In genomic region chr11:100297801-100298200, GRCm38 (mm10) we compare ENCODE assay signal across 8 mouse cellular contexts. TPM values are rescaled to one million over a fixed set of nuclear protein-coding genes. Genes with fewer than 3 reads are reported as not detected.
A peak's percentile ranks its signal among the peaks of the same experiment; 100 is the strongest.
DNase-seq lines count a peak whose midpoint lies in the region; ATAC-seq and TF ChIP-seq lines count a peak whose summit lies in the region.

No protein-coding gene starts in this region.

- H3K36me3 ChIP-seq in forebrain, embryonic 12.5 days (replicated peaks): no peaks in the 10 kb centered on the region
- no peaks in the 10 kb centered on the region for H3K36me3 ChIP-seq in forebrain, embryonic 16.5 days (ENCODE audit: control insufficient read depth, insufficient read depth)
- no peaks in the 10 kb centered on the region for H3K36me3 ChIP-seq in intestine, embryonic 16.5 days (ENCODE audit: control insufficient read depth, insufficient read depth, low read length)
- H3K36me3 ChIP-seq in myocyte (ENCODE audit: control insufficient read depth, insufficient read depth): no peaks in the 10 kb centered on the region

- WGBS in forebrain, embryonic 12.5 days: 41% methylated on average over 5 of the region's 5 CpGs
- 38% methylated on average over 5 of the region's 5 CpGs for WGBS in forebrain, embryonic 16.5 days
- 40% methylated on average over 5 of the region's 5 CpGs for WGBS in intestine, embryonic 16.5 days

- TF ChIP-seq POLR2A in myocyte (IDR thresholded peaks at IDR 0.05; ENCODE audit: insufficient read length, low read depth): no peak

- no peak overlapping the region for H3K4me3 ChIP-seq in forebrain, embryonic 12.5 days (replicated peaks)
- H3K4me3 ChIP-seq in forebrain, embryonic 16.5 days (replicated peaks; ENCODE audit: low read length): no peak overlapping the region
- no peak overlapping the region for H3K4me3 ChIP-seq in intestine, embryonic 16.5 days (ENCODE audit: low read length)
- H3K4me3 ChIP-seq in myocyte: no peak overlapping the region

- no peaks in the 10 kb centered on the region for H3K9me3 ChIP-seq in forebrain, embryonic 12.5 days
- H3K9me3 ChIP-seq in forebrain, embryonic 16.5 days (ENCODE audit: control insufficient read depth, low read length): no peaks in the 10 kb centered on the region
- H3K9me3 ChIP-seq in intestine, embryonic 16.5 days (ENCODE audit: control insufficient read depth, low read length): no peaks in the 10 kb centered on the region

- no peaks in the 10 kb centered on the region for H3K79me2 ChIP-seq in myocyte (ENCODE audit: control insufficient read depth, insufficient read depth)

- peak overlapping the region; percentile 40 for H3K4me2 ChIP-seq in forebrain, embryonic 12.5 days
- H3K4me2 ChIP-seq in forebrain, embryonic 16.5 days (ENCODE audit: low read length): no peak overlapping the region
- peak overlapping the region; percentile 41; the same call in 1 of the 2 replicates for H3K4me2 ChIP-seq in intestine, embryonic 16.5 days (ENCODE audit: low read depth, low read length)
- no peak overlapping the region for H3K4me2 ChIP-seq in myocyte (ENCODE audit: low read depth)

- DNase-seq in 416B (ENCODE audit: low read depth): peak; percentile 13
- peak; percentile 40 for DNase-seq in embryo, embryonic 10.5 days (ENCODE audit: low spot score)
- DNase-seq in right cerebral cortex, postnatal 25 days: no peak
- DNase-seq in ovary, adult 18-20 months (ENCODE audit: low spot score): no peak

- peaks cover 9% of the 10 kb centered on the region for H3K4me1 ChIP-seq in forebrain, embryonic 12.5 days
- peaks cover 5% of the 10 kb centered on the region for H3K4me1 ChIP-seq in forebrain, embryonic 16.5 days (replicated peaks; ENCODE audit: control insufficient read depth, insufficient read depth, low read length)
- 0 out of 2 replicates have a peak, but pooled peaks cover 9% of the 10 kb centered on the region for H3K4me1 ChIP-seq in intestine, embryonic 16.5 days (ENCODE audit: control insufficient read depth, insufficient read depth, low read length)

- no peak overlapping the region for H3K9ac ChIP-seq in forebrain, embryonic 12.5 days
- H3K9ac ChIP-seq in forebrain, embryonic 16.5 days (replicated peaks; ENCODE audit: low read depth, low read length): no peak overlapping the region
- no peak overlapping the region for H3K9ac ChIP-seq in intestine, embryonic 16.5 days (ENCODE audit: low read depth, low read length)

- H3ac ChIP-seq in myocyte (ENCODE audit: control insufficient read depth, insufficient read length): no peak overlapping the region

- ATAC-seq in forebrain, embryonic 12.5 days (ENCODE audit: low FRiP score): no peak
- ATAC-seq in forebrain, embryonic 16.5 days: no peak
- ATAC-seq in intestine, embryonic 16.5 days: no peak

- H3K27ac ChIP-seq in forebrain, embryonic 12.5 days: no peak overlapping the region
- no peak overlapping the region for H3K27ac ChIP-seq in forebrain, embryonic 16.5 days (ENCODE audit: low read length)
- H3K27ac ChIP-seq in intestine, embryonic 16.5 days (ENCODE audit: low read length): no peak overlapping the region

- 0 out of 2 replicates have a peak, but pooled peaks cover 4% of the 10 kb centered on the region for H3K27me3 ChIP-seq in forebrain, embryonic 12.5 days
- no peaks in the 10 kb centered on the region for H3K27me3 ChIP-seq in forebrain, embryonic 16.5 days (replicated peaks; ENCODE audit: control insufficient read depth, insufficient read depth, low read length)
- H3K27me3 ChIP-seq in intestine, embryonic 16.5 days (replicated peaks; ENCODE audit: control insufficient read depth, insufficient read depth, low read length): no peaks in the 10 kb centered on the region
- H3K27me3 ChIP-seq in myocyte (ENCODE audit: control insufficient read depth, insufficient read depth, insufficient read length): no peaks in the 10 kb centered on the region

TF ChIP-seq in myocyte, 11 proteins besides CTCF, POLR2A, EP300 and RAD21:
- TF ChIP-seq MYOD1 (IDR thresholded peaks at IDR 0.05; ENCODE audit: control insufficient read depth in 1 of 3, insufficient read length in 2 of 3, low read depth in 2 of 3) (peak in 2 of 3 experiments; percentile 20 to 54), MYOG (IDR thresholded peaks at IDR 0.05; ENCODE audit: control insufficient read depth in 1 of 3, insufficient read depth in 1 of 3, insufficient read length in 2 of 3, low read depth in 2 of 3) (peak in 2 of 3 experiments; percentile 29 to 59), MAX (IDR thresholded peaks at IDR 0.05; ENCODE audit: low read depth) (no peak), REST (IDR thresholded peaks at IDR 0.05; ENCODE audit: insufficient read depth, insufficient read length) (no peak), CEBPB (IDR thresholded peaks at IDR 0.05; ENCODE audit: insufficient read depth, poor library complexity, severe bottlenecking) (no peak), TCF12 (IDR thresholded peaks at IDR 0.05; ENCODE audit: insufficient read depth, poor library complexity, severe bottlenecking) (no peak), E2F4 (IDR thresholded peaks at IDR 0.05; ENCODE audit: insufficient read depth) (no peak), USF1 (IDR thresholded peaks at IDR 0.05; ENCODE audit: low read depth) (no peak), SRF (IDR thresholded peaks at IDR 0.05; ENCODE audit: control insufficient read depth, insufficient read length, low read depth) (no peak), POLR2AphosphoS2 (IDR thresholded peaks at IDR 0.05; ENCODE audit: insufficient read length, low read depth) (no peak), TCF3 (IDR thresholded peaks at IDR 0.05; ENCODE audit: insufficient read length, low read depth) (no peak)
TF ChIP-seq in myocyte: peak in this region for 2.

RNA-seq across cellular contexts. Expression of gene Eif1, which starts 21.9 kb away (rescaled TPM):
- polyA plus RNA-seq in forebrain, embryonic 12.5 days (2016; fragmentation: Nextera tagmentation; extraction: Ambion mirVana): 1,544 and 1,585 TPM in 2 replicates
- polyA plus RNA-seq in forebrain, embryonic 16.5 days (2015; fragmentation: Nextera tagmentation; extraction: Ambion mirVana): 1,243 and 1,295 TPM in 2 replicates
- 1,811 and 1,878 TPM in 2 replicates for polyA plus RNA-seq in intestine, embryonic 16.5 days (2015; fragmentation: Nextera tagmentation; extraction: Ambion mirVana)
- 1,731 TPM for polyA plus RNA-seq in myocyte (2012; fragmentation: generic; extraction: Trizol)

RNA-seq across cellular contexts. Expression of gene Krt42, which starts 28.1 kb away (rescaled TPM):
- not detected in 2 replicates for polyA plus RNA-seq in forebrain, embryonic 12.5 days (2016; fragmentation: Nextera tagmentation; extraction: Ambion mirVana)
- not detected in 2 replicates for polyA plus RNA-seq in forebrain, embryonic 16.5 days (2015; fragmentation: Nextera tagmentation; extraction: Ambion mirVana)
- polyA plus RNA-seq in intestine, embryonic 16.5 days (2015; fragmentation: Nextera tagmentation; extraction: Ambion mirVana): not detected in 2 replicates
- not detected for polyA plus RNA-seq in myocyte (2012; fragmentation: generic; extraction: Trizol)

RNA-seq across cellular contexts. Expression of gene Gast, which starts 36.4 kb away (rescaled TPM):
- polyA plus RNA-seq in forebrain, embryonic 12.5 days (2016; fragmentation: Nextera tagmentation; extraction: Ambion mirVana): 1.1 TPM in 1 of 2 replicates, not detected in the other
- polyA plus RNA-seq in forebrain, embryonic 16.5 days (2015; fragmentation: Nextera tagmentation; extraction: Ambion mirVana): not detected in 2 replicates
- polyA plus RNA-seq in intestine, embryonic 16.5 days (2015; fragmentation: Nextera tagmentation; extraction: Ambion mirVana): 0.77 and 0.80 TPM in 2 replicates
- polyA plus RNA-seq in myocyte (2012; fragmentation: generic; extraction: Trizol): not detected

RNA-seq across cellular contexts. Expression of gene Krt17, which starts 37.0 kb away (rescaled TPM):
- polyA plus RNA-seq in forebrain, embryonic 12.5 days (2016; fragmentation: Nextera tagmentation; extraction: Ambion mirVana): 0.51 and 0.91 TPM in 2 replicates
- 0.27 and 0.62 TPM in 2 replicates for polyA plus RNA-seq in forebrain, embryonic 16.5 days (2015; fragmentation: Nextera tagmentation; extraction: Ambion mirVana)
- 11.5 and 11.8 TPM in 2 replicates for polyA plus RNA-seq in intestine, embryonic 16.5 days (2015; fragmentation: Nextera tagmentation; extraction: Ambion mirVana)
- polyA plus RNA-seq in myocyte (2012; fragmentation: generic; extraction: Trizol): not detected

RNA-seq across cellular contexts. Expression of gene Krt16, which starts 49.1 kb away (rescaled TPM):
- polyA plus RNA-seq in forebrain, embryonic 12.5 days (2016; fragmentation: Nextera tagmentation; extraction: Ambion mirVana): not detected in 2 replicates
- not detected in 2 replicates for polyA plus RNA-seq in forebrain, embryonic 16.5 days (2015; fragmentation: Nextera tagmentation; extraction: Ambion mirVana)
- not detected in 2 replicates for polyA plus RNA-seq in intestine, embryonic 16.5 days (2015; fragmentation: Nextera tagmentation; extraction: Ambion mirVana)
- 0.10 TPM for polyA plus RNA-seq in myocyte (2012; fragmentation: generic; extraction: Trizol)

Comparison
In these comparisons a context has a peak if more than half of its experiments do, and no peak if none do; other contexts are left out.
1. H3K4me2 ChIP-seq: peak in forebrain, embryonic 12.5 days (single experiment) and intestine, embryonic 16.5 days (single experiment); none in forebrain, embryonic 16.5 days (single experiment) and myocyte (single experiment).
2. DNase-seq: peak in 416B (single experiment) and embryo, embryonic 10.5 days (single experiment); none in right cerebral cortex, postnatal 25 days (single experiment) and ovary, adult 18-20 months (single experiment).